Mouse (Mus musculus): ENCODE measurements around the gene Evx1.

DNA sequence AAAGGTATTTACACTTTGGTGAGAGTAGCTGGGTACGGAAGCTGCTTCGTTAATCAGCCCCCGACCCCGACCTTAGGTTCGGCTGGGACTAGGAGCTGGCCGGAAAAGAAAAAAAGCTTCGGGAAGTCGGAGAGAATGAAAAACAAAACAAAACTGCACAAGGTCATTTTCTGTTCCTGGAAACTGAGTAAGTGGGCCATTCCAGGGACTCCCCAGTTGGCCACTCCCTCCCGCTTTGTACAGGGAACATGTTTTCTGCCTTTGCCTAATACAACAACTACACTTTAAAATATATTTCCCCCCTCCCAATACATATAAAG lies 46.7 kb upstream of the Evx1 start:
- no peak for TF ChIP-seq CTCF (conservative IDR thresholded peaks at IDR 0.05; ENCODE audit: insufficient read depth, insufficient read length, low read depth, low read length)
- TF ChIP-seq POLR2A (IDR thresholded peaks at IDR 0.05; ENCODE audit: low read depth, low read length) = no peak

All from kidney, adult 2 months (tissue).